Mouse (Mus musculus) Muller cell, postnatal 12 days (primary cell): ENCODE results near the gene Adam12.
A peak's percentile ranks its signal among the peaks of the same experiment; 100 is the strongest.

Experiments used
- DNase-seq: peaks from one replicate; pipeline ENCODE4 v3.0.0-alpha.2; 2015; ENCODE audit errors: inconsistent ontology term

The Adam12 gene

GRCm38 (mm10) chr7:134150305-134150704, 81.6 kb downstream of the Adam12 start:
- DNase-seq, result no peak

- DNase-seq, result no peak
Observed at GRCm38 (mm10) chr7:134149351-134149750, 82.6 kb downstream of the Adam12 start.

- DNase-seq, result no peak
Observed at GRCm38 (mm10) chr7:134147561-134147960, 84.4 kb downstream of the Adam12 start.

- no peak for DNase-seq
Observed at GRCm38 (mm10) chr7:134146821-134147220, 85.1 kb downstream of the Adam12 start.

- no peak for DNase-seq
Observed at GRCm38 (mm10) chr7:134144111-134144510, 87.8 kb downstream of the Adam12 start.

DNA sequence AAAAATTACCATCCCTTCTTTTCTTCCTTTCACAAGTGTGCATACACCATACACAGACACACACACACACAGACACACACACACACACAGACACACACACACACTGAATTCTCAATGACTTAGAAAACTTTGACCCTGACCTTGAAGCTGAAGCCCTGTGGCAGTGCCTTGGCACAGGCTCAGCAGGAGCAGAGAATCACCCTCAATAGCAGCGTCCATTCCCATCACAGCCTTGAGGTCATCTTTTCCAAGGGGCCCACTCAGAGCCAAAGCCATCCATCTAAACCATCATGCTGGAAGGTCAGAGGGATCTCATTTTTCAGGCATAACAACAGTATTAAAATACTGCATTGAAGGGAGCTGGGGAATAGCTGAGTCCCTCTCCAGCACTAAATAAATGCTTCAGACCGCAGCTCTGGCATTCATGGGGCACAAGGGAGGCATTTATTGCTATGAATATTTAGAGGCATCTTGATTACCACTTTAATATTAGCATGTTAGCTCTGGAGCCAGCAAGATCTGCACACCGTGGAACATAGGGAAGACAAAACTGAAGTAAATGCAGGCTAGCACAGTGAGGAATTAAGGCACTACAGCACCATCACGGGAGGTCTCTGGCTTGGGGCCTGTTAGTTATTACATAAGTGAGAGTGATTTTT, 92.5 kb downstream of the Adam12 start:
- DNase-seq, result no peak

GRCm38 (mm10) chr7:134132323-134132722, 99.6 kb downstream of the Adam12 start:
- peak; percentile 96 for DNase-seq

DNA sequence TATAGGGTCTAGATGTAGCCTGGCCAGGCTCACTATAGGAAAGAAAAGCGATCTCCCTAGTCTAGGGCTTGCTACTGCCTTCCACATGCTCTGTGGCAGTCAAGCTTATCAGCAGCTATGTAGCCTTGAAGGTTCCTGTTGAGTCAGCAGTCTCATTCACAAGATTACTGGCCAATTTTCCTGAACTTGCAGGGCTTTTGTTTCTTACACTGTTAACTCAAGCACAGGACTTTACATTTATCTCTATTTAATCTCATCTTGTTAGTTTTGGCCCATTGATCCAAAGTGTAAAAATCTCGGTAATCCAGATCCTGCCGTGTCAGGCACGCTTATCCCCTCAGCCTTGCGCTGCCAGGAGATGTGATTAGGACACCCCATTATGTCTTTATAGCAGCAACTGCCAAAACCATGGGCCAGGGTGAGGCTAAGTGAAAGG, 103.8 kb downstream of the Adam12 start:
- DNase-seq, result peak; percentile 58

DNA sequence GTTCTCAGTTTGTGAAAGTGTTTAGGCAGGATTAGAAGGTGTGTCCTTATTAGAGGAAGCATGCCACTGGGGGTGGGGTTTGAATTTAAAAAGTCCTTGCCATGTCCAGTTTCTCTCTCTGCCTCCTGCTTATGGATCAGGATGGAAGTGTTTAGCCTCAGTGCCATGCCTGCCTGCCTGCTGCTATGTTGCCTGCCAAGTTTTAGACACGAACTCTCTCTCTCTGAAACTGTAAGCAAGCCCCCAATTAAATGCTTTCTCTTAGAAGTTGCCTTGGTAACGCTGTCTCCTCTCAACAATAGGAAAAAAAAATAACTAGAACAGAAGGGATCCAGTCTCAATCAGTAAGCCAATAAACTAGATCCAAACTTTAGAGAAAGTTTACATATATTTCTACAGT, 110.5 kb downstream of the Adam12 start:
- DNase-seq, result no peak

GRCm38 (mm10) chr7:134115438-134115837, 116.5 kb downstream of the Adam12 start:
- DNase-seq, result no peak

DNA sequence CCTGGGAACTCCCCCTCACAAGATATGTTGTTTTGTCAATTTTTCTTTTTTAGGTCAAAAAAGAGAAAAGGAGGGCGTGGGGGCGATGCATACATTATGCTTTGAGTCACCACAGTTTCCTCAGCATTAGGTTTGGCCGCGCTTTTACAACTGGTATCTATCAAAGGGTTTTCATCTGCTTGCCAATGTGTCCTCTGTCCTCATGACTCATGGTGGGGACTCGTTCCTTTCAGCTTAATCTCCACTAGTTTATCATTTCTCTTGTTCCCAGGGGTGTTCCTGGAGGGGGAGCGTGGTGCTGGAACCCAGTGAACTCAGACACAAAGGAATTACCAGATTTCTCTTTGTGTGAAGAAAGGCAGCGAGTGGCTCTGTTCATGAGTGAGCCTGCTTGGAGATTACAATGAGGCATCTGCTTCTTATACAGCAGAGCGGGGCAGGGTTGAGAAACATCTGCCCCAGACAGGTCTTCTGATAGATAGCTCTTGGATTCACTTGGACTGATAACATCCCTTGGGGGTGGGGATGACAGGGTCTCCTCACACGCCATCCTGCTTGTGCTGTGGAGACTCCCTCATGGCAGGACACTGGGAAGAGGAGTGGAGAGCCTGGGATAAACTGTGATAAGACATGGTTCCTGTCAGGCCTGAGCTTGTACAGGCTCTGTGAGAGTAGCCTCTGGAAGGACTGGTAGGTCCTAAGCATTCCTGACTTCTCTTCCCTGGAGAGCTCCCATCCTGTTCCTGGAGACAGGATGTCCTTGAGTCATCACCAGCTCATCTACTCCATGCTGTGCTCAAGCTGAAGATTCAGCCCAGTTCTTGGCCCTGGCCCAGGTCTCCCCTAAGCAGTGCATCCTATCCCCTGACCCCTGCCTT, 117.4 kb downstream of the Adam12 start:
- peak; percentile 75 for DNase-seq

GRCm38 (mm10) chr7:134113829-134114228, 118.1 kb downstream of the Adam12 start:
- DNase-seq, result no peak

- peak; percentile 88 for DNase-seq
Observed at GRCm38 (mm10) chr7:134110116-134110515, 121.8 kb downstream of the Adam12 start.

DNA sequence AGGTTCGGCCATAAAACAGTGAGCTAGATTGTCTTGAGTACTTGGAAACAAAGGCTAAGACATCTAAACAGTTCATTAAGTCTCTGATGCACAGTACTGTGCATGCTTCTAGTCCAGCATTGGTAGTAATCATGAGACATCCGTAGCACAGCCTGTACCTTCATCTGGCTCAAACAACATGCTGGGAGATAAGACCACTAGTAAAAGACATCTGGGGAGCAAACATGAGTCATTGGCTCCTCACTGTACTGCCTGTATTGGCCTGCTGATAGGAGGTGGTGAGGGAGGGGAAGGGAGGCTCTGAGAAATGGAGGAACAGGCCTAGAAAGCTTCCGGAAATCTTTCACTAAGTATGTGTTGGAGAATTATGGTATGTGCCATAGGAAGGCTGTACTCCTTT, 124.1 kb downstream of the Adam12 start:
- DNase-seq, result no peak

GRCm38 (mm10) chr7:134099010-134099409, 132.9 kb downstream of the Adam12 start:
- peak; percentile 21 for DNase-seq

DNA sequence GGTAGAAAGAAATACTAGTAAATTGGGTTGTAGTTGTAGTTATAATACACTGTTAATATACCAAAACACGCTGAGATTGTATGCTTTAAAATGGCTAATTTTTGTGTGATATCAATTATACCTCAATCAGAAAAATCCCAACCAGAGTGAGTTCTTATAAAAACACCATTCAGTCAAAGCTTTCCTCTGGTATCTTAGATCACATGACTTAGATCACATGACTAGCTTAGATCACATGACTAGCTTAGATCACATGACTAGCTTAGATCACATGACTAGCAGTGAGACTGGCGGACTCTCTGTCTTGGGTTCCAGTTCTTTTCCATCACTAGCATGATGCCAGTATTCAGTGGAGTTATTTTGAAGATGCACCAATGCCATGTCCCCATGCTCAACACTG, 134.1 kb downstream of the Adam12 start:
- DNase-seq, result no peak

GRCm38 (mm10) chr7:134093871-134094270, 138.1 kb downstream of the Adam12 start:
- no peak for DNase-seq

GRCm38 (mm10) chr7:134090764-134091163, 141.2 kb downstream of the Adam12 start:
- peak; percentile 91 for DNase-seq

DNA sequence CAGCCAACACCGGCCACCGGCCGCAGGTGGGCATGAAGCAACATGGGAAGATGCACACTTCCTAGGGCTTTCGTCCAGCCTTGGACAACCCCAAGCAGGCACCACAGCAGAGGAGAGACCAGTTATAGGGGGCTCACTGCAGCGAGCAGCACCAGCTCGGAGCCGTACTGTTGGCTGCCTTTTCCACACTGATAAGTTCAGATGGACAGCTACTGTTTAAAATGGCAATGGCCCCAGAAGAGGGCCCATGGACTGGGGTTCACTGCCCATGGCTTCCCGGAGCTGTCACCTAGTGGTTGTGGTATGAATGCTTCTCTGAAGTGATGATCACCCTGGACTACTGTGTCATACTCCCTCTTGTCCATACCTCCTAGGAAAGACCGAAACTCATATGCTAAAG, 141.7 kb downstream of the Adam12 start:
- DNase-seq, result no peak

DNA sequence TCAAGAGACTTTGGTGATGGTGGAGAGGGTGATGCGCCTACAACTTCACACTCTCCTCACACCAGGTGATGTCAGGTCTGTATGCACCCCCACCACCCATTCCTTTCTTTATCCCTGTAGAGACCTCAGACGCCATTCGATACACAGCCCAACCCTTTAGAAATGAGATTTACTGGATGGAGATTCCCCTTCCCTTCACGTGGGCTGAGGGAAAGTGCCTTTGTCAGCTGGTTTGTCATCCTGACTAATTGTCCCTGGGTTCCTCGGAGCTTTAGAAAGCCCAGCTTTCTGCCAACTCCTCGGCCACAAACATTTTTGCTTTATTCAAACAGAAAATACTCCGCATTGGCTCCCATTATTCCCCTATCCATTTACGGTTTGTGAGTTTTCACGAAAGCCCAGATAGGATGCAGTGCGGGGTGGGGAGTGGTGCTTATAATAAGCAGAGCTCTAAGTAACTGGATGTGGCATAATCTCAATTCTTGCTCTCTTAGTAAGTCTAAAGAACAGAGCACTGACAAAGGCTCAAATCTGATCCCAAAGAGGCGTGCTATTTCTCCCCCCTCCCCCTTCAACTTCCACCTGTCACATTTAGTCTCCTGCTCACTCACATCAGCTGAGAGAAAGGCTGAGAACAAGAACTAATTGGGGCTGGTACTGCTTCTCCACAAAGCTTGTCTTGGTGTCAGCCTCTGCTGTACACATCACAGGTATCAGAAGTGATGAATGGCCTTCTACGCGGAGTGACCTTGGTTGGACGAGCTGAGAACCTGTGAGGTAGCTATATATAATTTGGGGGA, 143.2 kb downstream of the Adam12 start:
- DNase-seq, result peak; percentile 97

DNA sequence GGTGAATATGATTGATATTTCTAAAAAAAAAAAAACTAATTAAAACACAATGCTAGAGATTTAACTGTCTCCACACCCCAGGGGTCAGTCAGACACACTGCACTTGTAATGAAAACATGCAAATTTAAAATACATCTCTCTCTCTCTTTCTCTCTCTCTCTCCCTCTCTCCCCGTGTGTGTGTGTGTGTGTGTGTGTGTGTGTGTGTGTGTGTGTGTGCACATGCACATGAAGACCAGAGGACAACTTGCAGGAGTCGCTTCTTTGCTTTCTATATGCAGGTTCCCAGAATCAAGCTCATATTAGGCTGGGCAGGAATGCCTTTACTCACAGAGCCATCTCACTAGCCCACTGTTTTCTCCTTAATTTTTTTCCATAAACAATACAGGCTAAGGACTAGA, 146.6 kb downstream of the Adam12 start:
- DNase-seq, result no peak

- DNase-seq, result no peak
Observed at GRCm38 (mm10) chr7:134084926-134085325, 147.0 kb downstream of the Adam12 start.
